Mouse (Mus musculus): ENCODE measurements at regions not wholly inside any gene's neighbourhood (a gene's known extent, or its start where the extent isn't known, plus 50 kb on each side); places are given as distances from the start of the nearest gene placed in this dataset.

- Histone ChIP-seq H3K9ac (ENCODE audit: low read depth, low read length) (no peak overlapping the region), H3K4me3 (ENCODE audit: low read depth, low read length) (no peak overlapping the region), H3K9me3 (ENCODE audit: control insufficient read depth) (no peaks in the 10 kb centered on the region), H3K36me3 (ENCODE audit: control insufficient read depth, insufficient read depth) (no peaks in the 10 kb centered on the region), H3K27ac (ENCODE audit: low read depth, low read length) (no peak overlapping the region), H3K27me3 (replicated peaks; ENCODE audit: control insufficient read depth, insufficient read depth, low read length) (no peaks in the 10 kb centered on the region), H3K4me1 (replicated peaks; ENCODE audit: control insufficient read depth, insufficient read depth, low read length) (no peaks in the 10 kb centered on the region), H3K4me2 (replicated peaks; ENCODE audit: low read depth) (no peak overlapping the region)
- 74% methylated on average over 23 of the region's 23 CpGs for WGBS
- ATAC-seq, result no peak
- no peak for TF ChIP-seq CTCF (IDR thresholded peaks at IDR 0.05; ENCODE audit: low read depth)
Measured at GRCm38 (mm10) chr2:169387765-169388518, 199.6 kb downstream of the Gm11011 start.

DNA sequence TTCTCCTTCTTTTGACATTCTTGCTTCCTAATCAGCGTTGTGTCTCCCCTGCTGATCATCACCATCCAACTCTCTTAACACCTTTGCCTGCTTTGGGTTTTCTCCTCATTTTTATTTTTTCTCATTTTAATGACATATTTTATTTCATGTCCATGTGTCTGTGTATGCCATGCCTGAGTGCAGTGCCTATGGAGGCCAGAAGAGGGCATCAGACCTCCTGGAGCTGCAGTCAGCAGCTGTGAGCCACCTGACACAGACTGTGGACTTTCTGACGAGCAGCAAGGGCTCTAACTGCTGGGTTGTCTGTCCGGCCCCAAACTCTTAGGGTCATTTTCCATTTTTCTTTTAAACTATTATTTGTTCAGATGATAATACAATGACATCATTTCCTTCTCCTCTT is 203.8 kb downstream of the Gm11011 start:
- no peaks in the 10 kb centered on the region for H3K4me1 ChIP-seq (replicated peaks; ENCODE audit: control insufficient read depth, insufficient read depth, low read length)
- H3K27me3 ChIP-seq (replicated peaks; ENCODE audit: control insufficient read depth, insufficient read depth, low read length), result no peaks in the 10 kb centered on the region
- no peaks in the 10 kb centered on the region for H3K9me3 ChIP-seq (ENCODE audit: control insufficient read depth)
- H3K27ac ChIP-seq (ENCODE audit: low read depth, low read length), result no peak overlapping the region
- peak; percentile 28; the same call in 1 of the 2 replicates for TF ChIP-seq CTCF (IDR thresholded peaks at IDR 0.05; ENCODE audit: low read depth)
- no peak overlapping the region for H3K9ac ChIP-seq (ENCODE audit: low read depth, low read length)
- H3K36me3 ChIP-seq (ENCODE audit: control insufficient read depth, insufficient read depth), result no peaks in the 10 kb centered on the region
- H3K4me2 ChIP-seq (replicated peaks; ENCODE audit: low read depth), result no peak overlapping the region
- 89% methylated on average over 3 of the region's 3 CpGs for WGBS
- no peak for ATAC-seq
- H3K4me3 ChIP-seq (ENCODE audit: low read depth, low read length), result no peak overlapping the region

- H3K36me3 ChIP-seq (ENCODE audit: control insufficient read depth, insufficient read depth), result no peaks in the 10 kb centered on the region
- H3K4me2 ChIP-seq (replicated peaks; ENCODE audit: low read depth), result no peak overlapping the region
- WGBS, result 82% methylated on average over 7 of the region's 7 CpGs
- H3K9me3 ChIP-seq (ENCODE audit: control insufficient read depth), result no peaks in the 10 kb centered on the region
- no peak for ATAC-seq
- H3K4me1 ChIP-seq (replicated peaks; ENCODE audit: control insufficient read depth, insufficient read depth, low read length), result no peaks in the 10 kb centered on the region
- H3K27me3 ChIP-seq (replicated peaks; ENCODE audit: control insufficient read depth, insufficient read depth, low read length), result no peaks in the 10 kb centered on the region
- no peak overlapping the region for H3K27ac ChIP-seq (ENCODE audit: low read depth, low read length)
- no peak overlapping the region for H3K4me3 ChIP-seq (ENCODE audit: low read depth, low read length)
- H3K9ac ChIP-seq (ENCODE audit: low read depth, low read length), result no peak overlapping the region
- no peak for TF ChIP-seq CTCF (IDR thresholded peaks at IDR 0.05; ENCODE audit: low read depth)
Measured at GRCm38 (mm10) chr2:169373069-169373468, 214.5 kb downstream of the Gm11011 start.

DNA sequence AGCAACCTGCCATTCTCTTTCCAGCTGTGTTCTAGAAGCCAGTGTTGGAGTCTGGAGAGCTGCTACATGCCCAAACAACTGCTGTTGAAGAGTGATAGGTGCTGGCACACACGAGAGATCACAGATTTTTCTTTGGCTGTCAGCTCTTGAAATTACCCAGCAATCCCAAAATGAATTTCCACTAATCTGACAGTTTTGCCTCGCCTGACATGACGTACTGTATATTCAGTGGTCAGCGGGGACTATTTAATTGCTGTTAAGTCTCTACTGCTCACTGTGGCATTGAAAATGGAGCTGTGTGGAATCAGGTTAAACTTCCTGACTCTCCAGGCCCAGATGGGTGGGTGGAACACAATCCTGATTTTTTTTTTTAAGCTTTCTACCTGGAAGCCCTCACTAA is 222.5 kb downstream of the Gm11011 start:
- Histone ChIP-seq H3K4me3 (ENCODE audit: low read depth, low read length) (no peak overlapping the region), H3K9ac (ENCODE audit: low read depth, low read length) (no peak overlapping the region), H3K27ac (ENCODE audit: low read depth, low read length) (no peak overlapping the region), H3K36me3 (ENCODE audit: control insufficient read depth, insufficient read depth) (no peaks in the 10 kb centered on the region), H3K27me3 (replicated peaks; ENCODE audit: control insufficient read depth, insufficient read depth, low read length) (no peaks in the 10 kb centered on the region), H3K9me3 (ENCODE audit: control insufficient read depth) (no peaks in the 10 kb centered on the region), H3K4me1 (replicated peaks; ENCODE audit: control insufficient read depth, insufficient read depth, low read length) (no peaks in the 10 kb centered on the region), H3K4me2 (replicated peaks; ENCODE audit: low read depth) (no peak overlapping the region)
- ATAC-seq, result no peak
- 69% methylated on average over 4 of the region's 4 CpGs for WGBS
- TF ChIP-seq CTCF (IDR thresholded peaks at IDR 0.05; ENCODE audit: low read depth), result no peak

- Histone ChIP-seq H3K4me1 (replicated peaks; ENCODE audit: control insufficient read depth, insufficient read depth, low read length) (no peaks in the 10 kb centered on the region), H3K27me3 (replicated peaks; ENCODE audit: control insufficient read depth, insufficient read depth, low read length) (no peaks in the 10 kb centered on the region), H3K4me2 (replicated peaks; ENCODE audit: low read depth) (peak overlapping the region; percentile 47), H3K27ac (ENCODE audit: low read depth, low read length) (no peak overlapping the region), H3K9ac (ENCODE audit: low read depth, low read length) (no peak overlapping the region), H3K4me3 (ENCODE audit: low read depth, low read length) (no peak overlapping the region), H3K36me3 (ENCODE audit: control insufficient read depth, insufficient read depth) (no peaks in the 10 kb centered on the region), H3K9me3 (ENCODE audit: control insufficient read depth) (no peaks in the 10 kb centered on the region)
- 13% methylated on average over 15 of the region's 15 CpGs for WGBS
- TF ChIP-seq CTCF (IDR thresholded peaks at IDR 0.05; ENCODE audit: low read depth), result peak; percentile 72
- no peak for ATAC-seq
Measured at GRCm38 (mm10) chr2:169360272-169360671, 227.3 kb downstream of the Gm11011 start.

GRCm38 (mm10) chr2:169357400-169357799 is 230.1 kb downstream of the Gm11011 start:
- H3K36me3 ChIP-seq (ENCODE audit: control insufficient read depth, insufficient read depth), result no peaks in the 10 kb centered on the region
- WGBS, result 80% methylated on average over 10 of the region's 10 CpGs
- no peak overlapping the region for H3K4me3 ChIP-seq (ENCODE audit: low read depth, low read length)
- H3K4me2 ChIP-seq (replicated peaks; ENCODE audit: low read depth), result no peak overlapping the region
- no peak for ATAC-seq
- no peak for TF ChIP-seq CTCF (IDR thresholded peaks at IDR 0.05; ENCODE audit: low read depth)
- H3K9ac ChIP-seq (ENCODE audit: low read depth, low read length), result no peak overlapping the region
- no peak overlapping the region for H3K27ac ChIP-seq (ENCODE audit: low read depth, low read length)
- no peaks in the 10 kb centered on the region for H3K4me1 ChIP-seq (replicated peaks; ENCODE audit: control insufficient read depth, insufficient read depth, low read length)
- no peaks in the 10 kb centered on the region for H3K9me3 ChIP-seq (ENCODE audit: control insufficient read depth)
- H3K27me3 ChIP-seq (replicated peaks; ENCODE audit: control insufficient read depth, insufficient read depth, low read length), result no peaks in the 10 kb centered on the region

Measured in intestine, postnatal 0 days (tissue).